Mouse (Mus musculus) neural tube, embryonic 11.5 days (tissue): ENCODE measurements around the gene Cfap221. TPM values are rescaled to one million over a fixed set of nuclear protein-coding genes. Genes with fewer than 3 reads are reported as not detected.
A peak's percentile ranks its signal among the peaks of the same experiment; 100 is the strongest.

Experiments used
- ATAC-seq: fragments of 200-750 bp; cut with Nextera tagmentation; 2 replicates; pipeline ENCODE4 v1.8.0; 2017; ENCODE audit warnings: moderate number of reproducible peaks, mild to moderate bottlenecking, moderate TSS enrichment, moderate library complexity; ENCODE audit not compliant: insufficient read depth, low FRiP score, low TSS enrichment
- DNase-seq: peaks from one replicate; pipeline ENCODE4 v3.0.0-alpha.2; 2015; ENCODE audit warnings: low spot score
- H3K27ac ChIP-seq: fragments of 300-500 bp; sonication (generic); 2 replicates; pipeline ENCODE4 v1.5.1; 2014; ENCODE audit warnings: low read depth, mild to moderate bottlenecking, low read length
- H3K27me3 ChIP-seq: fragments of 300-500 bp; sonication (generic); 2 replicates; pipeline ENCODE4 v1.6.1; 2014; ENCODE audit warnings: mild to moderate bottlenecking, low read length, mixed read lengths; ENCODE audit not compliant: control insufficient read depth, insufficient read depth
- H3K36me3 ChIP-seq: fragments of 300-500 bp; sonication (generic); 2 replicates; pipeline ENCODE4 v1.6.1; 2014; ENCODE audit warnings: mild to moderate bottlenecking, low read length, moderate library complexity, mixed read lengths; ENCODE audit not compliant: control insufficient read depth, insufficient read depth
- H3K4me1 ChIP-seq: fragments of 300-500 bp; sonication (generic); 2 replicates; pipeline ENCODE4 v1.6.1; 2014; ENCODE audit warnings: low read length, mixed read lengths; ENCODE audit not compliant: control insufficient read depth, insufficient read depth
- H3K4me2 ChIP-seq: fragments of 300-500 bp; sonication (generic); 2 replicates; pipeline ENCODE4 v1.6.1; 2014; ENCODE audit warnings: low read depth, mild to moderate bottlenecking, moderate library complexity
- H3K4me3 ChIP-seq: fragments of 300-500 bp; sonication (generic); 2 replicates; pipeline ENCODE4 v1.5.1; 2014; ENCODE audit warnings: low read depth, low read length
- H3K9ac ChIP-seq: fragments of 300-500 bp; sonication (generic); 2 replicates; pipeline ENCODE4 v1.6.1; 2014; ENCODE audit warnings: mild to moderate bottlenecking, low read length
- H3K9me3 ChIP-seq: fragments of 300-500 bp; sonication (generic); 2 replicates; pipeline ENCODE4 v1.6.1; 2016; ENCODE audit warnings: low read length; ENCODE audit not compliant: control insufficient read depth
- WGBS: fragments of 180-500 bp; shearing (Covaris S2); extraction: QIAGEN DNeasy Blood & Tissue Kit; methylation state at CpG from one replicate; pipeline ENCODE4 v1.1.7; 2014; 5-methylcytosine and 5-hydroxymethylcytosine counted together
- polyA plus RNA-seq: library from polyadenylated mRNA; unstranded; fragments of >200 nt; fragmentation: Nextera tagmentation; extraction: Ambion mirVana; gene quantifications from 2 replicates; pipeline ENCODE4 v1.2.1, GENCODE M21; 2014

Gene Cfap221
- polyA plus RNA-seq, 1 experiment from 2014 or later, result not detected

GRCm38 (mm10) chr1:119973117-119973516 lies 23.9 kb downstream of the Cfap221 start:
- H3K4me2 ChIP-seq, result no peak overlapping the region
- no peaks in the 10 kb centered on the region for H3K9me3 ChIP-seq
- 36% methylated on average over 4 of the region's 4 CpGs for WGBS
- no peaks in the 10 kb centered on the region for H3K4me1 ChIP-seq
- H3K4me3 ChIP-seq, result no peak overlapping the region
- DNase-seq (no peak), ATAC-seq (no peak)
- H3K36me3 ChIP-seq, result no peaks in the 10 kb centered on the region
- no peak overlapping the region for H3K27ac ChIP-seq
- H3K27me3 ChIP-seq, result no peaks in the 10 kb centered on the region
- H3K9ac ChIP-seq, result no peak overlapping the region

- H3K9me3 ChIP-seq, result no peaks in the 10 kb centered on the region
- no peak overlapping the region for H3K9ac ChIP-seq
- DNase-seq (no peak), ATAC-seq (no peak)
- H3K4me1 ChIP-seq, result no peaks in the 10 kb centered on the region
- H3K4me2 ChIP-seq, result no peak overlapping the region
- no peak overlapping the region for H3K4me3 ChIP-seq
- no peaks in the 10 kb centered on the region for H3K27me3 ChIP-seq
- H3K36me3 ChIP-seq, result no peaks in the 10 kb centered on the region
- H3K27ac ChIP-seq, result no peak overlapping the region
- WGBS, result 57% methylated on average over 12 of the region's 12 CpGs
Observed at GRCm38 (mm10) chr1:119965804-119966514, 31.1 kb downstream of the Cfap221 start.

GRCm38 (mm10) chr1:119959920-119960319 lies 37.1 kb downstream of the Cfap221 start:
- no peak for ATAC-seq

GRCm38 (mm10) chr1:119959464-119959863 lies 37.6 kb downstream of the Cfap221 start:
- ATAC-seq, result no peak
- H3K36me3 ChIP-seq, result no peaks in the 10 kb centered on the region
- H3K27me3 ChIP-seq, result no peaks in the 10 kb centered on the region
- DNase-seq, result no peak
- H3K27ac ChIP-seq, result no peak overlapping the region
- no peak overlapping the region for H3K4me2 ChIP-seq
- H3K9ac ChIP-seq, result no peak overlapping the region
- no peaks in the 10 kb centered on the region for H3K9me3 ChIP-seq
- H3K4me3 ChIP-seq, result no peak overlapping the region
- H3K4me1 ChIP-seq, result no peaks in the 10 kb centered on the region
- 88% methylated on average over 4 of the region's 4 CpGs for WGBS

More at GRCm38 (mm10) chr1:119959920-119960319, 37.1 kb downstream of the Cfap221 start:
- Histone ChIP-seq H3K27ac (no peak overlapping the region), H3K4me2 (no peak overlapping the region), H3K4me3 (no peak overlapping the region), H3K9ac (no peak overlapping the region), H3K4me1 (no peaks in the 10 kb centered on the region), H3K36me3 (no peaks in the 10 kb centered on the region), H3K9me3 (no peaks in the 10 kb centered on the region), H3K27me3 (no peaks in the 10 kb centered on the region)
- DNase-seq, result no peak
- 66% methylated on average over 7 of the region's 7 CpGs for WGBS

GRCm38 (mm10) chr1:119957716-119958222 lies 39.3 kb downstream of the Cfap221 start:
- Histone ChIP-seq H3K9me3 (no peaks in the 10 kb centered on the region), H3K27me3 (no peaks in the 10 kb centered on the region), H3K4me2 (no peak overlapping the region), H3K9ac (no peak overlapping the region), H3K36me3 (no peaks in the 10 kb centered on the region), H3K4me3 (no peak overlapping the region), H3K27ac (no peak overlapping the region), H3K4me1 (no peaks in the 10 kb centered on the region)
- no peak for ATAC-seq
- no peak for DNase-seq
- 79% methylated on average over 9 of the region's 9 CpGs for WGBS

GRCm38 (mm10) chr1:119954680-119955079 lies 42.4 kb downstream of the Cfap221 start:
- no peaks in the 10 kb centered on the region for H3K9me3 ChIP-seq
- no peak for DNase-seq
- ATAC-seq, result no peak
- H3K4me3 ChIP-seq, result no peak overlapping the region
- no peak overlapping the region for H3K9ac ChIP-seq
- no peak overlapping the region for H3K4me2 ChIP-seq
- no peaks in the 10 kb centered on the region for H3K27me3 ChIP-seq
- no peaks in the 10 kb centered on the region for H3K4me1 ChIP-seq
- WGBS, result 75% methylated on average over 2 of the region's 2 CpGs
- no peaks in the 10 kb centered on the region for H3K36me3 ChIP-seq
- H3K27ac ChIP-seq, result no peak overlapping the region

- H3K9ac ChIP-seq, result no peak overlapping the region
- no peak overlapping the region for H3K27ac ChIP-seq
- DNase-seq (no peak), ATAC-seq (no peak)
- H3K4me3 ChIP-seq, result no peak overlapping the region
- H3K4me1 ChIP-seq, result no peaks in the 10 kb centered on the region
- no peaks in the 10 kb centered on the region for H3K27me3 ChIP-seq
- H3K9me3 ChIP-seq, result no peaks in the 10 kb centered on the region
- H3K36me3 ChIP-seq, result no peaks in the 10 kb centered on the region
- no peak overlapping the region for H3K4me2 ChIP-seq
- 89% methylated on average over 9 of the region's 9 CpGs for WGBS
Observed at GRCm38 (mm10) chr1:119953456-119953855, 43.6 kb downstream of the Cfap221 start.

GRCm38 (mm10) chr1:119950086-119950485 lies 46.9 kb downstream of the Cfap221 start:
- Histone ChIP-seq H3K4me3 (no peak overlapping the region), H3K27me3 (no peaks in the 10 kb centered on the region), H3K4me1 (no peaks in the 10 kb centered on the region), H3K27ac (no peak overlapping the region), H3K36me3 (no peaks in the 10 kb centered on the region), H3K4me2 (no peak overlapping the region), H3K9me3 (no peaks in the 10 kb centered on the region), H3K9ac (no peak overlapping the region)
- WGBS, result 94% methylated on average over 8 of the region's 8 CpGs
- ATAC-seq (no peak), DNase-seq (no peak)

GRCm38 (mm10) chr1:119936861-119937260 lies 60.2 kb downstream of the Cfap221 start:
- Histone ChIP-seq H3K4me1 (no peaks in the 10 kb centered on the region), H3K4me3 (no peak overlapping the region), H3K9ac (no peak overlapping the region), H3K4me2 (no peak overlapping the region), H3K36me3 (no peaks in the 10 kb centered on the region), H3K27ac (no peak overlapping the region), H3K9me3 (no peaks in the 10 kb centered on the region), H3K27me3 (no peaks in the 10 kb centered on the region)
- DNase-seq (peak; percentile 18), ATAC-seq (no peak)
- 28% methylated on average over 7 of the region's 7 CpGs for WGBS
